ENCODE assay signal across 16 mouse cellular contexts in the genomic region with DNA sequence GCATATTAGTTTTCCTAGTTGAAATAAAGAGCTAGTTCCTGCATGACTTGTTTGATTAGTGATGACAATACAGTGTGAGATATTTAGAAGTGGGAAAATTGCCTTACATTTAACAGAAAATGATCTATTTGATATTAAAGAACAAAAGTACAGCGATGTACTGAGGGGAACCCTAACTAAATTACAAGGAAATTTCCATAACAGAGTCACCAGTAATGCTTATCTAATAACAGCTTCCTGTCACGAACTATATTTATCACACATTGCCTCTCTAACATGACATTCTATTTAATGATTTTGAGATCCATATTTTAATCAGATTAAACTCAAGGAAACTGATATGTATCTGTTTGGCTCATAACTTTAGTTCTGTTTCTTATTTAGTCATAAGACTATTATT.
"Had no signal": no experiment of that assay in that cellular context is flagged by ENCODE, and none has a peak within 500 bp of the region (broad histone marks: within the 10 kb centered on the region; RNA-seq: fewer than 3 reads in every experiment).

No protein-coding gene starts in this region.

- H3K4me2 ChIP-seq: neural tube, embryonic 12.5 days; neural tube, embryonic 13.5 days; neural tube, embryonic 15.5 days; stomach, embryonic 15.5 days had no signal

- H3K9ac ChIP-seq: neural tube, embryonic 12.5 days; neural tube, embryonic 13.5 days; neural tube, embryonic 15.5 days; stomach, embryonic 15.5 days had no signal

- H3K27me3 ChIP-seq: neural tube, embryonic 12.5 days; neural tube, embryonic 13.5 days; neural tube, embryonic 15.5 days; stomach, embryonic 15.5 days had no signal

- DNase-seq: retina, postnatal 1 day; right cerebral cortex, adult 18-20 months; right cerebral cortex, postnatal 14 days; right cerebral cortex, postnatal 25 days; right cerebral cortex, postnatal 4 days; spleen, adult 18-20 months; thymus, adult 18-20 months; thymus, adult 2 months; thymus, postnatal 14 days; thymus, postnatal 25 days; thymus, postnatal 4 days had no signal

- H3K4me3 ChIP-seq: neural tube, embryonic 12.5 days; neural tube, embryonic 13.5 days; neural tube, embryonic 15.5 days; stomach, embryonic 15.5 days had no signal

- H3K4me1 ChIP-seq: neural tube, embryonic 12.5 days; neural tube, embryonic 13.5 days; neural tube, embryonic 15.5 days; stomach, embryonic 15.5 days had no signal

- H3K27ac ChIP-seq: neural tube, embryonic 12.5 days; neural tube, embryonic 13.5 days; neural tube, embryonic 15.5 days; stomach, embryonic 15.5 days; stomach, postnatal 0 days had no signal

- H3K9me3 ChIP-seq: neural tube, embryonic 12.5 days; neural tube, embryonic 13.5 days; neural tube, embryonic 15.5 days; stomach, embryonic 15.5 days had no signal

- H3K36me3 ChIP-seq: neural tube, embryonic 12.5 days; neural tube, embryonic 13.5 days; neural tube, embryonic 15.5 days; stomach, embryonic 15.5 days had no signal
